Mouse (Mus musculus) forebrain, embryonic 16.5 days (tissue): ENCODE data around the gene Gfer. TPM values are rescaled to one million over a fixed set of nuclear protein-coding genes. Genes with fewer than 3 reads are reported as not detected.
A peak's percentile ranks its signal among the peaks of the same experiment; 100 is the strongest.

ENCODE experiments used
- ATAC-seq: fragments of 200-750 bp; cut with Nextera tagmentation; 2 replicates; pipeline ENCODE4 v1.8.0; 2017; ENCODE audit warnings: mild to moderate bottlenecking, moderate library complexity
- H3K27ac ChIP-seq: fragments of 300-500 bp; sonication (generic); 2 replicates; pipeline ENCODE4 v1.5.1; 2014; ENCODE audit warnings: low read length, control low read depth
- H3K27me3 ChIP-seq: fragments of 300-500 bp; sonication (generic); replicated peaks from 2 replicates; pipeline ENCODE4 v1.6.1; 2014; ENCODE audit warnings: low read length; ENCODE audit not compliant: control insufficient read depth, insufficient read depth
- H3K36me3 ChIP-seq: fragments of 300-500 bp; sonication (generic); 2 replicates; pipeline ENCODE4 v1.6.1; 2014; ENCODE audit not compliant: control insufficient read depth, insufficient read depth
- H3K4me1 ChIP-seq: fragments of 300-500 bp; sonication (generic); replicated peaks from 2 replicates; pipeline ENCODE4 v1.6.1; 2014; ENCODE audit warnings: low read length; ENCODE audit not compliant: control insufficient read depth, insufficient read depth
- H3K4me2 ChIP-seq: fragments of 300-500 bp; sonication (generic); 2 replicates; pipeline ENCODE4 v1.6.1; 2014; ENCODE audit warnings: mild to moderate bottlenecking, low read length, control low read depth
- H3K4me3 ChIP-seq: fragments of 300-500 bp; sonication (generic); replicated peaks from 2 replicates; pipeline ENCODE4 v1.5.1; 2014; ENCODE audit warnings: mild to moderate bottlenecking, low read length, control low read depth
- H3K9ac ChIP-seq: fragments of 300-500 bp; sonication (generic); replicated peaks from 2 replicates; pipeline ENCODE4 v1.6.1; 2014; ENCODE audit warnings: low read depth, low read length, control low read depth
- H3K9me3 ChIP-seq: fragments of 300-500 bp; sonication (generic); 2 replicates; pipeline ENCODE4 v1.6.1; 2016; ENCODE audit warnings: low read length; ENCODE audit not compliant: control insufficient read depth
- WGBS: fragments of 180-500 bp; shearing (Covaris S2); extraction: QIAGEN DNeasy Blood & Tissue Kit; methylation state at CpG from one replicate; pipeline ENCODE4 v1.1.7; 2014; 5-methylcytosine and 5-hydroxymethylcytosine counted together
- polyA plus RNA-seq: library from polyadenylated mRNA; unstranded; fragments of >200 nt; fragmentation: Nextera tagmentation; extraction: Ambion mirVana; gene quantifications from 2 replicates; pipeline ENCODE4 v1.2.1, GENCODE M21; 2015

The Gfer gene
- polyA plus RNA-seq, 1 experiment from 2014 or later = 35.4 TPM

DNA sequence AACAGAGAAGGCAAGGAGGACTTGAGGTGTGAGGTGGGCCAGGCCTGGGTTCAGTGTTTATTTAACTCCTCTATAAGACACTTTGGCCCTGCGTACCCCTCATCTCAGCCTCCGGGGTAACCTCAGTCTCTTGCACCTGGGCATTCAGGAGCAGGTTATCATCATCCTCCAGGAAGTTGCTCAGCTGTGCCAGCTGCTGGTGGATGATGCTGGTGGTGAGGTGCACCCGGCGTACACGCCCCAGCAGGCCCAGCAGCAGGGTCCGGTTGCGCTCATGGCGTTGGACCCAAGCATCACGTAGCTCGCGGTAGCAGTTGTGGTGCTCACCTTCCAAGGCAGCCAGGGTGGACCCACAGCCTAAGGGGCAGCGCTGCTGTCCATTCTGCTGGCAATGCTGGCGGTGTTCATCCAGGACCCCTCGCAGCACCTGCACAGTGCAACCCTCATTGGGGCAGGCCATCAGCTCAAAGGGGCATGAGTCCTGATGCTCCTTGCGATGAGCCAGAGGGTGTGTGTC, 20.3 kb upstream of the Gfer start:
- Histone ChIP-seq H3K9me3 (no peaks in the 10 kb centered on the region), H3K27ac (no peak overlapping the region), H3K4me3 (no peak overlapping the region), H3K4me2 (no peak overlapping the region), H3K36me3 (no peaks in the 10 kb centered on the region), H3K4me1 (peaks cover 11% of the 10 kb centered on the region), H3K27me3 (no peaks in the 10 kb centered on the region), H3K9ac (no peak overlapping the region)
- 97% methylated on average over 15 of the region's 15 CpGs for WGBS
- ATAC-seq = no peak

DNA sequence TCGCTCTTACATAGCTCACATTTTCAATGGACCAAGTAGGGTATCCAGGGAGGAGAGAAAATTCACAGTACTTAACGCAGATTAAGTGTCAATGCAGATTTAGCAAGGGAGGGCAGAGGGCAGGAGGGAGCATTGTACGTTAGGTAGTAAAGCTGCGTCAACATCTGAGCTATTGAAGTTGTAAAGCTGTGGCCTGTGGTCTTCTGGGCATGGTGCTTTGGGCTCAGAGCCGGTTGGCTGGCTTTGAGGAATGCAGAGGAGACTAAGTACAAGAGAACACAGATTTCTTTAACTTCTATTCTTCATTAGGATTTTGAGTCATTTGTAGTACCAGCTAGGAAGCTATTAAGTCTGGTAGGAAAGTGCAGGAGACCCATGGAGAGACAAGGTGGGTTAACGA, 19.6 kb upstream of the Gfer start:
- Histone ChIP-seq H3K4me3 (no peak overlapping the region), H3K4me1 (peaks cover 5% of the 10 kb centered on the region), H3K27ac (no peak overlapping the region), H3K27me3 (no peaks in the 10 kb centered on the region), H3K4me2 (no peak overlapping the region), H3K36me3 (no peaks in the 10 kb centered on the region), H3K9me3 (no peaks in the 10 kb centered on the region), H3K9ac (no peak overlapping the region)
- no peak for ATAC-seq
- WGBS = 42% methylated on average over 6 of the region's 6 CpGs

DNA sequence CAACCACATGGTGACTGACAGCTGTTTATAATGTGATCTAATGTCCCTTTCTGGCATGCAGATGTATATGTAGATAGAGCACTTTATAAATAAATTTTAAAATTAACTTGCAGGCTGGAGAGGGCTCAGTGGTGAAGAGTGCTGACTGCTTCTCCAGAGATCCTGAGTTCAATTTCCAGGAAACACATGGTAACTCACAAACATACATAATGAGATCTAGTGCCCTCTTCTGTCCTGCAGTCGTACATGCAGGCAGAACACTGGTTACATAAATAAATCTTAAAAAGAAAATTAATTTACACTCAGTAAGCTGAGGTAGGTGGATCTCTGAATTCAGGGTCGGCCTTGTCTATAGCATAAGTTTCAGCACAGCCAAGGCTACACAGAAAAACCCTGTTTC, 12.7 kb upstream of the Gfer start:
- no peak overlapping the region for H3K4me3 ChIP-seq
- H3K27me3 ChIP-seq = no peaks in the 10 kb centered on the region
- no peak overlapping the region for H3K9ac ChIP-seq
- no peaks in the 10 kb centered on the region for H3K9me3 ChIP-seq
- no peak overlapping the region for H3K27ac ChIP-seq
- WGBS = 26% methylated on average over 2 of the region's 2 CpGs
- H3K4me2 ChIP-seq = no peak overlapping the region
- no peak for ATAC-seq
- H3K36me3 ChIP-seq = peaks cover 8% of the 10 kb centered on the region
- H3K4me1 ChIP-seq = peaks cover 16% of the 10 kb centered on the region

DNA sequence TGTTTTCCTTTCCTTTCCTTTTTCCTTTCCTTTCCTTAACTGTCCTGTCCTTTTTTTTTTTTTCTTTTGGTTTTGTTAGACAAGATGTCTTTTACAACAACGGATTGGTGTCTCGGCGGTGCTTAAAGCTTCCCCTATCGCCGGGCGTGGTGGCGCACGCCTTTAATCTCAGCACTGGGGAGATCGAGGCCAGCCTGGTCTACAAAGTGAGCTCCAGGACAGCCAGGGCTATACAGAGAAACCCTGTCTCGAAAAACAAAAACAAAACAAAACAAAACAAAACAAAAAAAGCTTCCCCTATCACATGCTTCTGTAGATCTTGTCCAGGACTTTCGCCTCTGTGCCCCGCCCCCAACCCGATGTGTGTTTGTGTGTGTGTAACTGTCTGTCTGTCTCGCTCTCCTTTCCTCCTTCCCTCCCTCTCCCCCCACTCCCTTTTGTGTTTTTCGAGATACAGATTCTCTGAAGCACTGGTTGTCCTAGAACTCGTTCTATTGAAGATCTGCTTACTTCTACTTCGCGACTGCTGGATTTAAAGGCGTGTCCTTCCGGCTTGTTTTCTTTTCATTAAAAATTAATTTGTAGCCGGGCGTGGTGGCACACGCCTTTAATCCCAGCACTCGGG, 12.0 kb upstream of the Gfer start:
- Histone ChIP-seq H3K27me3 (no peaks in the 10 kb centered on the region), H3K4me1 (peaks cover 16% of the 10 kb centered on the region), H3K4me3 (peak overlapping the region; percentile 93), H3K9ac (peak overlapping the region; percentile 78), H3K4me2 (peak overlapping the region; percentile 92), H3K36me3 (peaks cover 8% of the 10 kb centered on the region), H3K9me3 (no peaks in the 10 kb centered on the region), H3K27ac (peak overlapping the region; percentile 82)
- WGBS = 6% methylated on average over 24 of the region's 24 CpGs
- peak; percentile 53 for ATAC-seq

DNA sequence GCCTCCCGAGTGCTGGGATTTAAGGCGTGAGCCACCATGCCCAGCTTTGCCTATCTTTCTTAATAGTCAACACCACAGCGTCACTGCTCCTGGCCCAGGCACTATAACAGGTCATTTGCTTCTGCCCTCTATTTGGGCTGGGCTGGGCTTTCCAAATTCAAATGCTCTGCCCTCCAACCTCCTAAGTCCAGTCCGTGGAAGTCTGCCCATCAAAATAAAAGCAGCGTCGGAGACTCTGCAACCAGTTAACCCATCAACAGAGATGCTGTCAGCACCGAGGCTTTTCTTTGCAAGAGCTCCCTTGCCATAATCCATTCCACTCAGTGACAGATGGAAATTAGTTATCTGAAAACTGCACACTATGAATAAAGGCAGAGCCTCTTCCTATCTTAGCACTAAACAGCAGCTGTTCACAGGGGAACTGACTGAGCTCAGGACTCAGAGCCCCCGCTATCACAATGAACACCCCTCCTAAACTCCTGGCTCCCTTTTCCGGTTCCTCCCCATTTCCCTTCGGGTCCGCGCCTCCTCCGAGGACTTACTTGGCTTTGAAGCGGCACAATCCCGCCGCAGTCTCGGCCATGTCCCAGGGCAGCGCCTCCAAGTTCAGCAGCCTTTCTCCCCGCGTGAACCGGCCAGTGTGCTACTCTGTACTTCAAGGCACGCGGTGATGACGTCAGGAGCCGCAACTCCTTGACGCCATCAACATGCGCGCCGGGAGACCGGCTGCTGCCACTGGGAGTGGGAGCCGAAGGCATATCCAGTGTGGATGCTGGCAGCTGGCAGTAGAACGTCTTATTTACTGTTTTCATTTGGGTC, 11.2 kb upstream of the Gfer start, which contains the start of gene Tbl3:
TSS of gene Tbl3 (minus strand) at position 679 of the 819 bp plus-strand sequence.
- H3K36me3 ChIP-seq = peaks cover 9% of the 10 kb centered on the region
- H3K27me3 ChIP-seq = no peaks in the 10 kb centered on the region
- no peaks in the 10 kb centered on the region for H3K9me3 ChIP-seq
- H3K4me3 ChIP-seq = peak within 1 kb of the TSS; percentile 93
- peaks cover 16% of the 10 kb centered on the region for H3K4me1 ChIP-seq
- WGBS = 3% methylated on average over 32 of the region's 32 CpGs
- peak within 1 kb of the TSS; percentile 82 for H3K27ac ChIP-seq
- ATAC-seq = peak; percentile 95
- peak within 1 kb of the TSS; percentile 92 for H3K4me2 ChIP-seq
- peak within 1 kb of the TSS; percentile 78 for H3K9ac ChIP-seq

DNA sequence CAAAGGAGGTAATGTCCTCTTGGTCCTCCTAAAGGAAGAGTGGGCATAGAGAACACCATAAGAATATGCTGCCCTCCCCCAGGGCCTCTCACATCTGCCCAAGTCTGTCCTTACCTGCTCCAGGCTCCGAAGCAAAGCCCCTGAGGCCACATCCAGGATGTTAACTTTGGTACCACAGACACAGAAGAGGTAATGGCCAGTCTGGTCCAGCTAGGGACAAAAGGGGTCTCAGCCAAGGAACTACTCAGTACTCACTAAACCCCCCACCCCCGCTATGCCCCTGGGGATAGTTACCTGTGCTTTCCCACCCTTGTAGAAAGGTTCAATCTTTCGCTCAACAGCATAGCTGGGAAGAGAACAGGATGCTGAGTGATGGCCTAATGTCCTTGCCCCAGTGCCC, 9.9 kb upstream of the Gfer start:
- Histone ChIP-seq H3K9ac (no peak overlapping the region), H3K9me3 (no peaks in the 10 kb centered on the region), H3K4me1 (peaks cover 16% of the 10 kb centered on the region), H3K4me3 (no peak overlapping the region), H3K4me2 (no peak overlapping the region), H3K36me3 (peaks cover 23% of the 10 kb centered on the region), H3K27ac (no peak overlapping the region), H3K27me3 (no peaks in the 10 kb centered on the region)
- no peak for ATAC-seq
- WGBS = 96% methylated on average over 3 of the region's 3 CpGs

DNA sequence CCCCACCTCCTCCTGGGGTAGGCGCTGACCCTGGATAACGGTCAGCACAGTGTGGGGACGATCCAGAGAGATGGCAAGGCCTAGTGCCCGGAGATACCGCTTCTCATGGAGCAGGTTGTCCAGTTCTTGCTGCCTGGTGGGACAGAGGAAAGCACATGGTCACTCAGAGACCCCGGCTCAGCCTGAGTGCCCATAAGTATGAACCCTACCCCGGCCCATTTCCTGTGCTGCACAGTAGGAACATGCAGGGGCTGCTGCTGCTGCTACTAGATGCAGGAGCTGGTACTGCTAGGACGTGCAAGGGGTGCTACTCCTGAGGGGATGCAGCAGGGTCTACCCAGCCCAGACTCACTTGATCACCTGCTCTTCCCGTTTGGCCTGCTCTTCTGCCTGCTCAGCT, 5.3 kb upstream of the Gfer start:
- Histone ChIP-seq H3K4me3 (no peak overlapping the region), H3K27ac (no peak overlapping the region), H3K4me1 (peaks cover 10% of the 10 kb centered on the region), H3K9ac (no peak overlapping the region), H3K36me3 (peaks cover 24% of the 10 kb centered on the region), H3K27me3 (no peaks in the 10 kb centered on the region), H3K4me2 (no peak overlapping the region), H3K9me3 (no peaks in the 10 kb centered on the region)
- ATAC-seq = no peak
- 93% methylated on average over 9 of the region's 9 CpGs for WGBS

DNA sequence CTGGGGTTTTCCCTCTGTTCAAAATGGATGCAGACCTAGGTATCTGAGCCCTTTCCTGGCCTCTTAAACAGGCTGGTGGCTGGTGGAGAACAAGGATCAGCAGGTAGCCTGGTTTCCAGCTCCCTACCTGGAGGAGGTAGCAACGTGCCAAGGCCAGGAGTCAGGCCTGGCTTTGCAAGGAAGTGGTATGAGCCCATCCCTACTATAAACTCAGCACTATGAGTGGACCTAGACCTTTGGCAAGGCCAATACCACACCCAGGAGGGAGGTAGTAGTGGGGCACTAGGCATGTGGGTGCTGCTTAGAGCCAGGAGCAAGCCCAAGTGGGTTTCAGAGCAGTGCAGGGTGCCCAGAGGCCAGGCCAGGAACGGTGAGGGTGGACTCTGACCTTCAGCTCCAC, 3.5 kb upstream of the Gfer start:
- Histone ChIP-seq H3K9me3 (no peaks in the 10 kb centered on the region), H3K4me1 (peaks cover 15% of the 10 kb centered on the region), H3K9ac (no peak overlapping the region), H3K4me2 (no peak overlapping the region), H3K36me3 (peaks cover 23% of the 10 kb centered on the region), H3K27me3 (no peaks in the 10 kb centered on the region), H3K4me3 (no peak overlapping the region), H3K27ac (no peak overlapping the region)
- 85% methylated on average over 2 of the region's 2 CpGs for WGBS
- ATAC-seq = no peak

DNA sequence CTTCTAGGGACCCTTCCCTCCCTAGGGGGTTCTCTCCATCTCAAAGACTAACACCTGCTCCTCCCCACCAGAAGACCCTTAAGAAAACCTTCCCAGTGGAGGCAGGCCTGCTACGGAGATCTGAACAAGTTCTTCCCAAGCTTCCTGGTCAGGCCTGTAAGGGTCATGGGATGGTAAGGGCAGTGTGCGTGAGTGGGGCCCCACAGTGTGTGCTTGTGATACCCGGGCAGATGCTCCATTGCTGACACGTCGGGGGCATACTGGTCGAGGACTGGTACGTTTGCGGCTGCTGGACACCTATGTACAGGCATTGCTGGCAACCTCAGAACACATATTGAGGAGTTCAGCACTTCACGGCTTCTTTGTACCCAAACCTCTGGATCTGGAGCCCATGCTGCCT, 2.8 kb upstream of the Gfer start:
- WGBS = 74% methylated on average over 9 of the region's 9 CpGs
- Histone ChIP-seq H3K27me3 (no peaks in the 10 kb centered on the region), H3K9me3 (no peaks in the 10 kb centered on the region), H3K9ac (no peak overlapping the region), H3K4me2 (no peak overlapping the region), H3K36me3 (peaks cover 17% of the 10 kb centered on the region), H3K4me1 (peaks cover 15% of the 10 kb centered on the region), H3K4me3 (no peak overlapping the region), H3K27ac (no peak overlapping the region)
- ATAC-seq = no peak
